Mouse (Mus musculus): ENCODE data around the gene Pabpn1.

Gene Pabpn1

DNA sequence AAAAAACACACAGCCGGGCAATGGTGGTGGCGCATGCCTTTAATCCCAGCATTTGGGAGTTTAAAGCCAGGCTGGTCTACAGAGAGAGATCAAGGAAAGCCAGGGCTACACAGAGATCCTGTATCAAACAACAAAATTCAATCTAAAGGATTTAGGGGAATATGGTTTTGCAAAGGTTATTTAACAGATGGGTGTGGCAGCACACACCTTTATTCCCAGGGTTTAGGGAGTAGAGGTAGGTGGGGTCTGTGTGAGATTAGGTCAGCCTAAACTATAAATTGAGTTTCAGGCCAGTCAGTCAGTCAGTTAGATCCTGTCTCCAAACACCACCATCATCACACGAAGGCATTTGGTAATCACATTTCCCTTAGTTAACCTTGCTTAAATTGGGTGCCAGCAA lies at the start of gene Pabpn1:
Gene Pabpn1, plus strand, starts transcription at position 301 of the 400 bp plus-strand sequence.
- in situ Hi-C loops (cut with MboI): no loop called here

DNA sequence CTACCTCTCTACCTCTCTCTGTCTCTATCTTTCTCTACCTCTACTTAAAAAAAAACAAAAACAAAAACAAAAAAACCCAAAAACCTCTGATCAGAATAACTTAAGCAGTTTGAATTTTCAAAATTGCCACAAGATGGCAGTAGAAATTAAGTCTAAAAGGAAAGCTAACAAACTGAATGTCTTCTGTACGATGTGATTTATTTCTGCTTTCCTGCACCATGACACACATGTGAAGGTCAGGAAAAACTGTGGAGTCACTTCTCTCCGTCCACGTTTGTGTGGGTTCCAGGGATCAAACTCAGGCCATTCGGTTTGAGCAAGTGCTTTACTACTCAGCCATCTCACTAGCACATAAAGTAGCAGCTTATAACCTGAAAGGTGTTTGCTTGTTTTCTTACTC lies 48.8 kb upstream of the Pabpn1 start:
- in situ Hi-C loops (cut with MboI): no loop called here

DNA sequence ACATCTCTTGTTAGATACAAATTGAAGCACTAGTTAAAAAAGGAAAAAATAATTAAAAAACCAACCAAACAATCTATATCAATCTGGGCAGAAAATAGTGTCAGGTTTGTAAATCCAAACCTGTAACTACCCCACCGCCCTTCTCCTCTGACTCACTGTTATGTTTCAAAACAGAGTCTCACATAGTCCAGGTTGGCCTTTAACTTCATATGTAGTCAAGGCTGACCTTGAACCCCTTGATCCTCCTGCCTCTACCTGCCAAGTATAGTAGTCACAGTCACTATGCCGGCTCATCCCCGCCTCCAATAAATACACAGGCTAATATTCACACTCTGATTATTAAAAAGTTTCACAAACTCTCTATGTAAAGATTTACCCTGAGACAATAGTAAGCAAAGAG lies 36.6 kb upstream of the Pabpn1 start:
- in situ Hi-C loops (cut with MboI): no loop called here

DNA sequence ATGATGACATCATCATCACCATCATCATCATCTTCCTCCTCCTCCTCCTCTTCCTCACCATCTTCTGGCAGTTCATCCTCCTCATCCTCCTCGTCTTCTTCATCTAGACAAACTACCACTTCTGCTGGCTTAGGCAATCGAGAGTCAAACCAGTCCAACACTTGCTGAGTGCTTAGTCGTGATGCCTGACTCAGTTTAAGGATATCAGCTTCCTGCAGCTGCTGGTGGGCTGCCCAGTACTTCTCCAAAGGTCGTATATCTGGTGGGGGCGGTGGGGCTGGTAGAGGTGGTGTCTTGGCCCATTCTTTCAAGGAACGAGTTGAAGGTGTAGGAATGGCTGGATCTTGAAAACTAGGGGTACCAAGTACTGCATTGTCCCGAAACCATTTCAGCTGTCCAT lies 35.6 kb upstream of the Pabpn1 start:
- in situ Hi-C loops (cut with MboI): no loop called here

DNA sequence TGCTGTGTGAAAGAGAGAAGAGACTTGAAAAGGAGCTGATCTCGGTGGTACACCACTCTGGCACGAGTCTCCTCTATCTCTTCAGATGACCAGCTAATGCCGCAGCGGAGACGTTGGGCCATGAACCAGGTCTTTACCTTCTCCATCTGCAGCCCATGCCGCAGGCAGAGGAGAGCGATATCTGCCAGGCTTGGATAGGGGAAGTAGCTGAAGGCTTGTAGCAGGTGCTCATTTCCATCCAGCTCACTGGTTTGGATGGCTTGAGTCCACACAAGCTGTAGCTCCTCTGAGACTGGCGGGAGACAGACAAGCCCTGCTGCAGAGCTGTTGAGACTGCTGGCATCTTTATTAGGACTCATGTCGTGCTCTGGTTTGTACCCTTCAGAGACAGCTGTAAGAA lies 34.4 kb upstream of the Pabpn1 start:
- in situ Hi-C loops (cut with MboI): no loop called here

DNA sequence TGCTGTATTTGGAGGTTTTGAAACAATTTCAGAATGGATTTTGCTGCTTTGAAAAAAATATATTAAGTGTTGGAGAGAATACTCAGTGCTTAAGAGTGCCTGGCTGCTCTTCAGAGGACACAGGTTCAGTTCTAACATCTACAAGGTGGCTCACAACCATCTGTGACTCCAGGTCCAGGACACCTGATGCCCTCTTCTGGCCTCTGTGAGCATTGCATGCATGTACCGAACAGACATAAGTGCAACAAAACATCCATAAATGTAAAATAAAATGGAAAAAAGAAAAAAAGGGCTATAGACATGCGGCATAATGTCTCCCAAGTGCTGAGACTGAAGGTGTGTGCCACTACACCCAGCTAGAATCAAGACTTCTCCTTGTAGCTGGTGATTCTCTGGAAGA lies 31.8 kb upstream of the Pabpn1 start:
- in situ Hi-C loops (cut with MboI): no loop called here

DNA sequence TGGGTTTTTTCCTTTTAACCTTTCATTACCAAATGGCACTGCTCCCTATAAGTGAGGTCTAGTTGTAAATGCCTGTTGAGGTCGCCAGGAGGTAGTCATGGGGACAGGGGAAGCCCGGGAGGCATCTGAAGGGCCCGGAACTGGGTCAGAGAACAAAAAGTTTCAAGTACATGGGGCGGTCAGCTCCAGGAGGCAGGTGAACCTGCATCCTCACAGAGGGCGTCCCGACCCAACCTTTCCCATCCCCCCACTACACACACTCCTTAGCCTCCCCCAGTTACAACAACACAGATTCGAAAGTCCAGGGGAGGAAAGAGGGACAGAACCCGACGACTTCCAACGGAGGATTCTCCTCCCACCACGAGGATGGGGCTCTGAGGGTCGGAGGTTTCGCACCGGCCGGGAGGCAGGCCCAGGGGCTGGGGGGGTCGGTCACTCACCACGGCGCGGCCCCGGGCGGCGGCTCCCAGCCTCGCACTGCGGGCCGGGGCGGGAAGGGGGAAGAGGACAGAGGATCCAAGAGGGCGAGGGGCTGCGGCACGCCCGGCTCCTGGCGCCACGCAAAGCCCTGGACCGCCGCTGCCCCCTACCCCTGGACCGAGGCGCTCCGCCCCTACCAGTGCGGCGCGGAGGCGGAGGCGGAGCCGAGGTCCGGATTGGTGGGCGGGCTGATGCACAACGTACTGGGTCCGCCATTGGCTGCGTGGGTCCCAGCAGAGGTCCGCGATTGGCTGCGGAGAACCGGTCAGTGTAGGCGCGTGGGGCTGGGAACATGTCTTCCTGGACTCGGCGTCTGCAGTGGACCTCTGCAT lies 28.6 kb upstream of the Pabpn1 start:
- in situ Hi-C loops (cut with MboI): no loop called here

DNA sequence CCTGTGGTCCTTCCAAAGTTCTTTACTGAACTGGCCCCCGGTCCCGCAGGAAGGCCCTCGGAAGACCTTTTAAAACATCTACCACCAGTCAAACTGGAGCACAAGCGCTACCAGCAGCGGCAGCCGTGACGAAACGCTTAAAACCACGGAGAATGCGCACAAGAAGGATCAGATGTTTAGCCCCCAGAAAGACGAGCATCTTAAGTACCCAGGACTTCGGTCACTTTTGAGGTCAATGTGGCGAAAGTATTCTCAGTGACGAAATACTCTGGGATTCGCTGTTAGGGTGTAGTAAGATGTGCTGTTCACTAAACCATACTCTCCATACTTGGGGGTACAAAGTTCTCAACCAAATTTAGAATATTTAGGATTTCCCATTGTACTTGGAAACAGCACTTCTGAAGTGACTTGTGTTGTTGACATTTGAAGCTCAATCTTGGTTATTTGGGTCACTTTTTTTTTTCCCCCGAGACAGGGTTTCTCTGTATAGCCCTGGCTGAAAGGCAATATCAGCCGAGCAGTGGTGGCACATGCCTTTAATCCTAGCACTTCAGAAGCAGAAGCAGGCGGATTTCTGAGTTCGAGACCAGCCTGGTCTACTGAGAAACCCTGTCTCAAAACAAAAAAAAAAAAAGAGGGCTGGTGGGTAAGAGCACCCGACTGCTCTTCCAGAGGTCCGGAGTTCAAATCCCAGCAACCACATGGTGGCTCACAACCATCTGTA lies 27.8 kb upstream of the Pabpn1 start:
- in situ Hi-C loops (cut with MboI): no loop called here

DNA sequence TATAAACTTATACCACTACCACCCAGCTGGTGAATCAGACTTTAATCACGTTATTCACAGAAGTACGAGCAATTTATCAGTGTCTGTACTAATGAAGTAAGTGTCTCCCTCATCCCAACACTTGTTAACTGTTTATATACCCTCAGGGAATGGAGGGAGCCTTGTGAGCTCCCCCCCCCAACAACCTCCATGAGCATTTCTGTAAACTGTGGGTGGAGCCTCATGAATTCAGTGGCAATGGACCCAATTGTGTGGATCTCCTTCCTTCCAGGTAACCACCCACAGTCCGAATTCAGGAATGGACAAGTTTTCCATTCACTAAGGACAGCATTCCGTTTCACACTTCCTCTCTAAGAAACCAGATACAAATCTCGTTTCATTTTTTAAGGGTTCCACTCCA lies 26.7 kb upstream of the Pabpn1 start:
- in situ Hi-C loops (cut with MboI): no loop called here

DNA sequence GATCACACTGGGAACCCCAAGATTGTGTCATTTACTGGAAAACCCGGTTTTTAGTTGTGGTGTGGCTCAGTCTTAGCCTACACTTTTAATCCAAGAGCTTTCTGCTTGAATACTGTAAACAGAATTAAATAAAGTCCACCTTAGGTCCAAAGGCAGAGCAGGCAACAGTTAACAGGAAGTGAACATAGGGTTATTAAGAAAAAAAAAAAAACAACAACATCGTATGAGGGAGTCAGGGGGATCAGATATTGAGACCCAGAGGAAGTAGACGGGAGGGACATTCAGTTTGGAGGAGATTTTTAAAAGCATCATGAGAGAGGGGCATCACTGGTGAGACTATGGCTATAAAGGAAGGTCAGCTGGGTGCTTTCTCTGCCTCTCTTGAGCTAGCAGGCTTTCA lies 26.0 kb upstream of the Pabpn1 start:
- in situ Hi-C loops (cut with MboI): no loop called here

DNA sequence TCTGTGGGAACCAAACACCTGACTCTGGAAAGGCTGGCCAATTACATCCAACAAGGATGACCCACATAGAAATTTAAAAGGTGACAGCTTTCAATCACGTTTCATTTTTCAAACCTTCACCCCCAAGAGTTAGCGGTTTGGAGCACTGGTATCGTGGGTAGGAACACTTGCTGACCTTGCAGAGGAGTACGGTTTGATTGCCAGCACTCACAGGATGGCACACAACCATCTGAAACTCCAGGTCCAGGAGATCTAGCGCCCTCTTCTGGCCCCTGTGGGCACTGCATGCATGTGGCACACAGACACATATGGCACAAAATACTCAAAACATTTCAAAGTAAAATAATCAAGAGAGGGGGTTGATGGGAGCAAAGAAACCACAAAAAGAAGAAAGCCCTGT lies 25.4 kb upstream of the Pabpn1 start:
- in situ Hi-C loops (cut with MboI): no loop called here

DNA sequence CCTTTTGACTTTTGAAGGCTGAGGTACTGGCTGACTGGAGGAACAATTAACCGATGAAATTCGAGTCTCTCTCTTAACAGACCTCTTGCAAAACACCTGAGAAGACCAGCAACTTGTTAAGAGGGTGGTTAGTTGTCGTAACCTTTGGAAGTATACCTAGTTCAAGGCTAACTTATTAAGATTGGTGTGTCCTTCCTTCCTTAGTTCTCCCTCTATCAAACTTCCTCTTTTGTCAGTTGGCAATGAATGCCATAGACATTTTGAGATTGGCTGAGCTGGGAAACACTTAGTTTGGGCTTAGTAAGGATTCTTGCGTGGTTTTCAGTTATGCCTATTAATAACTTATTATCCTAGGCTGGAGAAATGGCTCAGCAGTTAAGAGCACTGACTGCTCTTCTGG lies 24.3 kb upstream of the Pabpn1 start:
- in situ Hi-C loops (cut with MboI): no loop called here

DNA sequence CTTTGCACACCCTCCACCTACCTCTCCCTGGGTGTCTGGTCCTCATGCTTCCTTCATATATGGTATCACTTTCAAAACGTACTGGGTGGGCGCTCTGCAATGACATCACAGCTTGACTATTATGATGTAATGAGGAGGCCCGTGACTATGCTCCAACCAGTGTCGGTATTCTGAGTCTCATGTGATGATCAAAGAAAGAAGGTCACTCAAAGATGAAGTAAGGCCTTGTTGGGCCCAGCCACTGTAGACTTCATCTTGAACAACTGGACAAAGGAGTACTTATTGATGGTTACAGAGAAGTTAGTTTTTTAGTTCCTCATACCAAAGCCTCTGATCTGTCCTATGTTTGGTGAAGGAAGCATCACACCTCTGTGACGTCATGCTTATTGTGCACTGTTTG lies 21.4 kb upstream of the Pabpn1 start, which contains the start of gene Homez:
Gene Homez, minus strand, starts transcription at position 101 of the 400 bp plus-strand sequence.
- in situ Hi-C loops (cut with MboI): no loop called here

DNA sequence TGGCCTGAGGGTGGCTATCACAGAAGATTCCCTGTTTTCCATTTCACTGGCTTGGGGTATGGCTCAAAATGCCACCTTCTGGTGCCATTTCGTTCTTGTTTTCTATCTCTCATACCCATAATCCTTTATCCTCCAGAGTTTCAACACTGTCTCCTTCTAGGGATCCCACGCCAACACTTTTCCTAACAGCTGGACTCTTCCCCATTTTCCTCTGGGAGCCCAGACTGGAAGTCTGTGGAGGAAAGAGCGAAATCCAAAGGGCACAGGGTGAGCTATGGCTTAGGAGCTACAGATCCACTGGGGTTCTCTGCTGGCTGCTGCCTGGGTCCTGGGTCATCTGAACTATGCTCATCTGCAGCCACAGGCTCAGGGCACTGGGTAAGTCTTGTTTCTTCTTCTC lies 18.1 kb upstream of the Pabpn1 start:
- in situ Hi-C loops (cut with MboI): no loop called here

DNA sequence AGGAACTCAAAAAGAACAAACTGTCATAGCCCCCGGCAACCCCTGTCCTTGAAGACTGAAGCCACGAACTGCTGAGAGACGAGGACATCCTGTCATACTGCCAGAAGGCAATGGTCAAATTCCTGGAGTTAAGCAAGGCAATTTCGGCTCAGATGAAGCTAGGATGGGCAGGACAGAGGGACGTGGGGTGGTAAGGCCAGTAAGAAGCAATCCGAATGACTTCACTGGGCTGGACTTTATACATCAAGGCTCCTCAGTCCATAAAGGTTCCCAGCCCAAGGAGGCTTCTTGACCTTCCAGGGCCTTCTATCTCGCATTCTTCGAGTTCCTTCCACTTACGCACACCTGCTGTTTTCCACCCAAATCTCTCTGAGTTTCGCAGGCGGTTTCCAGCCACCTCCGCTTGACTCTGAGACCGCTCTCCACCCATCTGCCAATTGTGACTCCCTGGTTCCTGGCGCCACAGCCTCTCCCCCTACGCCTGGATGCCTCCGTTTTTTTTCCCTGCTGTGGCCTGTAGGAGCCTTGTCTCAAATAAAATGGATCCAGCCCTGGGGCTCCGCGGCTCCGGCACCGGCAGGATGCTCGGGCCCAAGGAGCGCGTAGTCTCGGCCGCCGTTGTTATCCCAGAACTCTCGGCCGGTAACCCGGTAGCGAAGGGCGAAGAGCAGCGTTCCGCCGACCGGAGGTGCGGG lies 16.3 kb upstream of the Pabpn1 start:
- in situ Hi-C loops (cut with MboI): no loop called here

DNA sequence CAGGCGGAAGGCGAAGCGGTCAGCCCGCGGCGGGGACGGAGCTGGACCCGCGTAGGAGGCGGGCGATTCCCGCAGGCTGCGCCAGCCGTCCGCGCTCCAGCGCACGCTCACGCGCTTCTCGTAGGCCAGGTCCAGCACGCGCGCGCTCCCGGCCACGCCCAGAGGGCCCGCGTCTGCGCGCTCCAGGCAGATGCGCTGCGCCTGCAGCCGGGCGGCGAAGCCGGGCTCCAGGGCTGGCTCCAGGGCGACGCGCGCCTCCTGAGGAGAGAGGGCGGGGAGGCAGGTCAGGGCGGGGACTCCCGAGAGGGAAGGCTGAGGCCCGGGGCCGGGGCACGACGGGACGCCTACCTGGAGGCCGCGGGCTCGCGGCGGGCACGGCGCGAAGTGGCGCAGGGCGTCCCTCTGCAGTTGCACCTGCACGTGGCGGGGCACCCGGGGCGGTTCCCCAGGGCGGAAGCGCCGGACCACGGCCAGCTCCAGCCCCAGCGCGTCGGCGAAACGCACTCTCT lies 15.7 kb upstream of the Pabpn1 start:
- in situ Hi-C loops (cut with MboI): no loop called here

DNA sequence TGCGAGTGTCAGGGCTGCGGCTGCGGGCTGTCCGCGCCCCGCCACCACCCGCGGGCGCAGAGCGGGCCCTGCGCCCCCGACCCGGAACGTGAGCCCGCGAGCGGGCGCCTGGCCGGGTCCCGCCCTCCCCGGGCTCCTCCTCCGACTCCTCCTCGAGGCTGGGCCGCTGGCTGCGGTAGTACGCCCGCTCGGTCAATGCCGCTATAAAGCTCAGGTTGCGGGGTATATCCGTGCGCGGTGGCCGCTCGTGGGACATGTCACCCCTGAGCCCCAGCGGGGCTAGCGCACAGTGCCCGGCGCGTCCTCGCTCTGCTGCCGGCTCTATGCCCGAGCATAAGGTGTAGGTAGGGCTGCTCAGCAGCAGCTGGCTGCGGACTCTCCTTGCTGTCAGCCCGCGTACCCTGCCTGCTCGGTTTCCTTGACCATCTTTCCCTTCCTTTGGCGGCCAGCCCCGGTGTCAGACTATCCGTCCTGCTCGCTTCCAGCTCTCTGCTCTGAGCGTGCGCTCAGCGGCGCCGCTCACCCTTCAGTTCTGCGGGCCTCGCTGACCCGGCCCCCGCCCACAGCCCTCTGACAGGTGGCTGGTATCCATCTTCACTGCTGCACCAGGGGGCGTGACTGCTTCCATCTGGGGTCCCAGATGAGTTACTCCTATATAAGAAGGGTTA lies 15.1 kb upstream of the Pabpn1 start, which contains the start of gene Ppp1r3e:
Gene Ppp1r3e, minus strand, starts transcription at position 503 of the 668 bp plus-strand sequence.
- in situ Hi-C loops (cut with MboI): no loop called here

DNA sequence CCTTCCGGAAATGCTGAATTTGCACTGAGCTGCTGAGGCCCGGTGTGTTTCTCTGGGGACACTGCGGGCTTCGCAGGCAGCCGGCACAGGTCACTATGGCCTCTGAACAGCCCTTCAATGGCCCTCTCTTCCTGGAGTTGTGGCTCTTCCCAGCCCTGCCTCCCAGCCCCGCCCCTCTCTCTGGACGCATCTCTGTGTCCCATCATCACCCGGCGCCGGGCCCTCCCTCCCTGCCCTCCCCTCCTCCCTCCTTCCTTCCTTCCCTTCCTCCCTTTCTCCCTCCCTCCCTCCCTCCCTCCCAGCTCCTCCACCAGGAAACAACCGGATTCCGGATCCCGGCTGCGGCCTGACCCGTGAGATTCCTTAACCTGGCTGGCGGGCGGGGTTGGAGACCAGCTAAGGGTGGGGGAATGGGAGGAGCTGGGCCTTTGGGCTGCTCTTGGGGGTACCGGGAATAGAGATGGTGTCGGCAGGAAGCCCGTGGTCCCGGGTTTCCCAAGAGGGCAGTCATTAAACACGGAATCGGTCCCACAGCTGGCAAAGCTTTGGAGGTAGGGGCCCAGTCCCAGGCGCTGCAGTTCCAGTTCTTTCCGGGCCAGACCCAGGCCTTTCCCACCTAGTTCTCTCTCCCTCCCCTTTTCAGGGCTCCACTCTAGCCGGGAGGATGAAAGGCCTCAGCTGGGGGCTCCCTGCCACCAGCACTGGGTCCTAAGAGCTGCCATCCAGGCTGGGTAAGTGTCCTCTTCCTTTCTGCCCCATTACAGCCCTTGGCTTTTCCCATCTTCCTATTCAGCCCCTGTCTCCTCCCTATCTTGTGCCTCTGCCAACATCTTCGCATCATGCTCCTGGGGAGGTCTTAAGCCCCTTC lies 8.9 kb upstream of the Pabpn1 start, which contains the start of the genes Bcl2l2 and Gm20521:
Gene Bcl2l2, plus strand, starts transcription at position 224 of the 868 bp plus-strand sequence.
Gene Gm20521, plus strand, starts transcription at position 288 of the 868 bp plus-strand sequence.
- in situ Hi-C loops (cut with MboI): no loop called here

DNA sequence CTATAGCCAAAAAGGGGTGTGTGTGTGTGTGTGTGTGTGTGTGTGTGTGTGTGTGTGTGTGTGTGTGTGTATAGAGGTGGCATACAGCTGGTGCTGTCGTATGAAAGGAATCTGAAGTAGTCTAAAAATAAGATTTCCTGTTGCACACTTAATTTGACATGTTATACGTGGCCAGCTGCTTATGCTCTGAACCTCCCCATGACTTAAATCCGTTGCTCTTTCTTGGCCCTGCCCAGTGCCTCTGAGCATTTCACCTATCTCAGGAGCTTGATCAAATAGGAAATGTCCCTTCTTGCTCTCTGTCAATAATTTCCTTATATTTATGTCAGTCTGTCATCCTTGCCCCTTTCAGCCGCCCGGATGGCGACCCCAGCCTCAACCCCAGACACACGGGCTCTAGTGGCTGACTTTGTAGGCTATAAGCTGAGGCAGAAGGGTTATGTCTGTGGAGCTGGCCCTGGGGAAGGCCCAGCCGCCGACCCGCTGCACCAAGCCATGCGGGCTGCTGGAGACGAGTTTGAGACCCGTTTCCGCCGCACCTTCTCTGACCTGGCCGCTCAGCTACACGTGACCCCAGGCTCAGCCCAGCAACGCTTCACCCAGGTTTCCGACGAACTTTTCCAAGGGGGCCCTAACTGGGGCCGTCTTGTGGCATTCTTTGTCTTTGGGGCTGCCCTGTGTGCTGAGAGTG lies 8.1 kb upstream of the Pabpn1 start:
- in situ Hi-C loops (cut with MboI): no loop called here

DNA sequence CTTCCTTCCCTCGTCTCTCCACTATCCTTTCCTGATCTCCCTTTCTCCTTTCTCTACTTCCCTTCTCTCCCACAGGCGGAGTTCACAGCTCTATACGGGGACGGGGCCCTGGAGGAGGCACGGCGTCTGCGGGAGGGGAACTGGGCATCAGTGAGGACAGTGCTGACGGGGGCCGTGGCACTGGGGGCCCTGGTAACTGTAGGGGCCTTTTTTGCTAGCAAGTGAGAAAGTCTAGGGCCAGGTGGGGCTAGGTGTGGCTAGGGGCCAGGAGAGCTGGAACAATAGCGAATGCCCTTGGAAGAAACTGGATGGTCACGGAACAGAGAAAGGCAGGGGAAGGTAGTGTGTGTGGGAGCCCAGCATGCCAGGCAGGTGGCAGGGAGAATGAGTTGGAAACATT lies 7.0 kb upstream of the Pabpn1 start:
- in situ Hi-C loops (cut with MboI): no loop called here

All from mature B cell (primary cell).